12 mouse cellular contexts compared by ENCODE assay signal in genomic region chr10:83757343-83757962, GRCm38 (mm10). TPM values are rescaled to one million over a fixed set of nuclear protein-coding genes. Genes with fewer than 3 reads are reported as not detected.
DNase-seq lines count a peak whose midpoint lies in the region; ATAC-seq and TF ChIP-seq lines count a peak whose summit lies in the region.
"Had no signal": no experiment of that assay in that cellular context is flagged by ENCODE, and none has a peak within 500 bp of the region (broad histone marks: within the 10 kb centered on the region; RNA-seq: fewer than 3 reads in every experiment).

No protein-coding gene starts in this region.

- no peaks in the 10 kb centered on the region for H3K27me3 ChIP-seq in heart, embryonic 10.5 days (ENCODE audit: insufficient read depth, poor library complexity, severe bottlenecking)
- H3K27me3 ChIP-seq in lung, embryonic 15.5 days, result no peaks in the 10 kb centered on the region
- H3K27me3 ChIP-seq in heart, embryonic 16.5 days (ENCODE audit: control insufficient read depth, insufficient read depth, low read length), result no peaks in the 10 kb centered on the region
- H3K27me3 ChIP-seq in stomach, postnatal 0 days (ENCODE audit: control insufficient read depth, insufficient read depth, low read length), result no peaks in the 10 kb centered on the region
- H3K27me3 ChIP-seq: heart, embryonic 13.5 days had no signal

- no peak overlapping the region for H3K27ac ChIP-seq in heart, embryonic 10.5 days
- H3K27ac ChIP-seq in lung, embryonic 15.5 days, result no peak overlapping the region
- 0 out of 2 replicates have a peak overlapping the region, but pooled peaks have one; percentile 6 for H3K27ac ChIP-seq in heart, embryonic 16.5 days (ENCODE audit: low read length)
- H3K27ac ChIP-seq in stomach, postnatal 0 days (replicated peaks), result no peak overlapping the region
- H3K27ac ChIP-seq: heart, embryonic 13.5 days; kidney, postnatal 0 days; liver, embryonic 14.5 days had no signal

- no peak for TF ChIP-seq CTCF in stomach, postnatal 0 days (IDR thresholded peaks at IDR 0.05; ENCODE audit: low read depth)

- no peaks in the 10 kb centered on the region for H3K36me3 ChIP-seq in heart, embryonic 10.5 days
- no peaks in the 10 kb centered on the region for H3K36me3 ChIP-seq in lung, embryonic 15.5 days
- H3K36me3 ChIP-seq in heart, embryonic 16.5 days (ENCODE audit: control insufficient read depth, insufficient read depth), result no peaks in the 10 kb centered on the region
- no peaks in the 10 kb centered on the region for H3K36me3 ChIP-seq in stomach, postnatal 0 days (ENCODE audit: control insufficient read depth, insufficient read depth, low read length)
- H3K36me3 ChIP-seq: heart, embryonic 13.5 days had no signal

- H3K4me2 ChIP-seq in lung, embryonic 15.5 days, result no peak overlapping the region
- H3K4me2 ChIP-seq in heart, embryonic 16.5 days (ENCODE audit: low read depth, low read length), result peak overlapping the region; percentile 16; the same call in 1 of the 2 replicates
- no peak overlapping the region for H3K4me2 ChIP-seq in stomach, postnatal 0 days (replicated peaks; ENCODE audit: low read depth)
- H3K4me2 ChIP-seq: heart, embryonic 13.5 days had no signal

- no peak for TF ChIP-seq EP300 in stomach, postnatal 0 days (optimal IDR thresholded peaks at IDR 0.05)

- peak; percentile 47; the same call in 1 of the 2 replicates for ATAC-seq in lung, embryonic 15.5 days (ENCODE audit: borderline replicate concordance, extremely low read depth, low FRiP score, low TSS enrichment)
- ATAC-seq in heart, embryonic 16.5 days (replicated peaks; ENCODE audit: extremely low read depth, insufficient read depth, low FRiP score), result peak; percentile 46; the same call in 1 of the 2 replicates
- ATAC-seq in stomach, postnatal 0 days (ENCODE audit: low FRiP score, low TSS enrichment), result peak; percentile 81
- ATAC-seq: hindbrain, embryonic 16.5 days had no signal

- H3K4me3 ChIP-seq in heart, embryonic 10.5 days, result no peak overlapping the region
- H3K4me3 ChIP-seq in lung, embryonic 15.5 days, result no peak overlapping the region
- no peak overlapping the region for H3K4me3 ChIP-seq in heart, embryonic 16.5 days (ENCODE audit: low read length)
- no peak overlapping the region for H3K4me3 ChIP-seq in stomach, postnatal 0 days (ENCODE audit: low read depth, low read length)
- H3K4me3 ChIP-seq: heart, embryonic 13.5 days had no signal

- peaks cover 9% of the 10 kb centered on the region; the same call in 1 of the 2 replicates for H3K4me1 ChIP-seq in heart, embryonic 10.5 days
- H3K4me1 ChIP-seq in lung, embryonic 15.5 days, result peaks cover 17% of the 10 kb centered on the region
- H3K4me1 ChIP-seq in heart, embryonic 16.5 days (ENCODE audit: control insufficient read depth, insufficient read depth, low read length), result peaks cover 17% of the 10 kb centered on the region
- H3K4me1 ChIP-seq in stomach, postnatal 0 days (replicated peaks; ENCODE audit: control insufficient read depth, insufficient read depth), result no peaks in the 10 kb centered on the region

- no peaks in the 10 kb centered on the region for H3K9me3 ChIP-seq in heart, embryonic 10.5 days
- H3K9me3 ChIP-seq in lung, embryonic 15.5 days, result no peaks in the 10 kb centered on the region
- no peaks in the 10 kb centered on the region for H3K9me3 ChIP-seq in heart, embryonic 16.5 days (replicated peaks; ENCODE audit: control insufficient read depth, low read length)
- no peaks in the 10 kb centered on the region for H3K9me3 ChIP-seq in stomach, postnatal 0 days (ENCODE audit: control insufficient read depth, low read length)
- H3K9me3 ChIP-seq: heart, embryonic 13.5 days had no signal

- DNase-seq in heart, adult 11 months, result peak; percentile 93
- no peak for DNase-seq in heart, embryonic 10.5 days (ENCODE audit: low spot score)
- DNase-seq in lung, postnatal 36 days, result no peak
- DNase-seq in stomach, postnatal 0 days (ENCODE audit: low spot score), result peak; percentile 20
- DNase-seq in layer of hippocampus, adult 9-10 months (ENCODE audit: low spot score), result no peak
- DNase-seq: right cerebral cortex, postnatal 14 days had no signal

- H3K9ac ChIP-seq in lung, embryonic 15.5 days, result no peak overlapping the region
- H3K9ac ChIP-seq in heart, embryonic 16.5 days (ENCODE audit: low read length), result no peak overlapping the region
- H3K9ac ChIP-seq in stomach, postnatal 0 days (ENCODE audit: low read length), result no peak overlapping the region
- H3K9ac ChIP-seq: heart, embryonic 13.5 days; liver, embryonic 14.5 days had no signal

- WGBS in heart, embryonic 10.5 days, result 82% methylated on average over 17 of the region's 17 CpGs
- 50% methylated on average over 17 of the region's 17 CpGs for WGBS in lung, embryonic 15.5 days
- 41% methylated on average over 17 of the region's 17 CpGs for WGBS in heart, embryonic 16.5 days
- WGBS in stomach, postnatal 0 days, result 62% methylated on average over 17 of the region's 17 CpGs

RNA-seq across cellular contexts. Expression of gene 1500009L16Rik, which starts 34.8 kb away (rescaled TPM):
- polyA plus RNA-seq in heart, embryonic 10.5 days (2016; fragmentation: Nextera tagmentation; extraction: Ambion mirVana), result 14.4 and 28.3 TPM in 2 replicates
- 43.4 and 44.0 TPM in 2 replicates for polyA plus RNA-seq in lung, embryonic 15.5 days (2015; fragmentation: Nextera tagmentation; extraction: Ambion mirVana)
- 27.4 and 36.4 TPM in 2 replicates for polyA plus RNA-seq in heart, embryonic 16.5 days (2015; fragmentation: Nextera tagmentation; extraction: Ambion mirVana)
- polyA plus RNA-seq in stomach, postnatal 0 days (2015; fragmentation: Nextera tagmentation; extraction: Ambion mirVana), result 8.7 and 11.7 TPM in 2 replicates

Comparison
In these comparisons a context has a peak if more than half of its experiments do, and no peak if none do; other contexts are left out.
1. DNase-seq: peak in heart, adult 11 months (single experiment) and stomach, postnatal 0 days (single experiment); none in heart, embryonic 10.5 days (single experiment), lung, postnatal 36 days (single experiment) and layer of hippocampus, adult 9-10 months (single experiment).
2. Peak in every context shown above with its lines, with median percentiles within 50 percentile points of each other: ATAC-seq.